Mouse (Mus musculus) testis, adult 2 months (tissue): ENCODE data around the gene Lif. TPM values are rescaled to one million over a fixed set of nuclear protein-coding genes. Genes with fewer than 3 reads are reported as not detected.
A peak's percentile ranks its signal among the peaks of the same experiment; 100 is the strongest.

Source experiments
- H3K27ac ChIP-seq: fragments of 200-500 bp; 2 replicates; pipeline ENCODE4 v1.5.1; 2012; ENCODE audit warnings: low read depth, low read length; ENCODE audit not compliant: control insufficient read depth, insufficient read depth
- H3K27me3 ChIP-seq: fragments of 200-500 bp; 2 replicates; pipeline ENCODE4 v1.6.1; 2012; ENCODE audit warnings: mild to moderate bottlenecking, low read length, moderate library complexity; ENCODE audit not compliant: control insufficient read depth, insufficient read depth
- H3K36me3 ChIP-seq: fragments of 200-500 bp; 2 replicates; pipeline ENCODE4 v1.6.1; 2012; ENCODE audit warnings: mild to moderate bottlenecking, low read length; ENCODE audit not compliant: control insufficient read depth, insufficient read depth
- H3K4me1 ChIP-seq: fragments of 200-500 bp; 2 replicates; pipeline ENCODE4 v1.6.1; 2012; ENCODE audit warnings: low read length; ENCODE audit not compliant: control insufficient read depth, insufficient read depth
- H3K4me3 ChIP-seq: fragments of 200-500 bp; 2 replicates; pipeline ENCODE4 v1.5.1; 2012; ENCODE audit warnings: low read depth, mild to moderate bottlenecking, low read length, moderate library complexity, mixed read lengths; ENCODE audit not compliant: control insufficient read depth
- CTCF ChIP-seq: fragments of 200-500 bp; IDR thresholded peaks from 2 replicates; pipeline ENCODE4 v1.5.1; 2012; ENCODE audit warnings: low read depth, mild to moderate bottlenecking, inconsistent platforms, low read length, moderate library complexity; ENCODE audit not compliant: control insufficient read depth, insufficient read depth, insufficient replicate concordance
- POLR2A ChIP-seq: fragments of 200-500 bp; IDR thresholded peaks from 2 replicates; pipeline ENCODE4 v1.6.1; 2012; ENCODE audit warnings: low read depth, mild to moderate bottlenecking, inconsistent platforms, low read length, moderate library complexity; ENCODE audit not compliant: control insufficient read depth
- polyA plus RNA-seq: library from polyadenylated mRNA; depleted of rRNA; stranded (reverse); fragments of >200 nt; gene quantifications from 2 replicates; pipeline ENCODE4 v1.2.3, GENCODE M21; 2012

Lif gene
- polyA plus RNA-seq, 1 experiment, result 0.21 TPM

DNA sequence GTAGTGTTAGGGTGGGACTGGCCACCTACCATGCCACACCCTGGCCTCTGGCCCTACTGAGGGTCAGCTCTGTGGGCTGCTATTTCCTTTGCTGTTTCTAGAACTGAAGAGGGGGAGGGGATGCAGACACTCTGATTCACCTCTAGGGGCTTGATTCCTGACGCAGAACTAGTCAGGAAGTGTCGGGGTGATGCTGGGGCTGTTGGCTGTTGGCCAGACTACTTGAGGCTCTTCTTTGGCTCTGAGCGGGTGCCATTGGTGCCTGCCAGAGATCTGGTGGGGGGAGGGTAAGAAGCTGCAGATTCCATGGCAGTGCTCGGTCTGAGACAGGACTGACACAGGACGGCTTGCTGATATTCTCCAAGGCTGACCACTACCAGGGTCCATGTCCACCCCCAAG, 4.6 kb downstream of the Lif start:
- TF ChIP-seq POLR2A (no peak), CTCF (no peak)
- H3K36me3 ChIP-seq, result no peaks in the 10 kb centered on the region
- no peak overlapping the region for H3K27ac ChIP-seq
- H3K4me1 ChIP-seq, result peaks cover 8% of the 10 kb centered on the region; the same call in 1 of the 2 replicates
- H3K27me3 ChIP-seq, result no peaks in the 10 kb centered on the region; the same call in 1 of the 2 replicates
- no peak overlapping the region for H3K4me3 ChIP-seq

- peaks cover 8% of the 10 kb centered on the region; the same call in 1 of the 2 replicates for H3K4me1 ChIP-seq
- TF ChIP-seq POLR2A (no peak), CTCF (no peak)
- H3K27me3 ChIP-seq, result no peaks in the 10 kb centered on the region; the same call in 1 of the 2 replicates
- H3K27ac ChIP-seq, result no peak overlapping the region
- no peak overlapping the region for H3K4me3 ChIP-seq
- no peaks in the 10 kb centered on the region for H3K36me3 ChIP-seq
Observed at GRCm38 (mm10) chr11:4262847-4263246, 5.5 kb downstream of the Lif start.

DNA sequence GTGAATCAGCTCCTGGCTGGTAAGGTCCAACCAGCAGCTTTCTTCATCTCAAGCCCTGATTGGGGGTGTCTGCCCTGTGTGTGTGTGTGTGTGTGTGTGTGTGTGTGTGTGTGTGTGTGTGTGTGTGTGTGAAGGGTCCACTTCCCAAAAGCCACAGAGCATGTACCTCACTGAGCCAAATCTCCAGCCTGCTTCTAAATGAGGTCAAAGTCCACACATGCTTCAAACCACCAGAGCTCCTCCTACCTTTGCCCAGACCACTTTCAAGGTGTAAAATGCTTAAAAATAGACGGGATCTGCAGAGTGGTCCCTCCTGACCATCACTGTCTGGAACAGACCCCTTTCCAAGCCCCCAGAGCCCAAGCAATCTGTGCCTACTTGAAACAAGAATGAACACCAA, 5.9 kb downstream of the Lif start:
- TF ChIP-seq POLR2A, result no peak
- no peak overlapping the region for H3K4me3 ChIP-seq
- no peaks in the 10 kb centered on the region; the same call in 1 of the 2 replicates for H3K27me3 ChIP-seq
- peaks cover 8% of the 10 kb centered on the region; the same call in 1 of the 2 replicates for H3K4me1 ChIP-seq
- no peaks in the 10 kb centered on the region for H3K36me3 ChIP-seq
- no peak overlapping the region for H3K27ac ChIP-seq

DNA sequence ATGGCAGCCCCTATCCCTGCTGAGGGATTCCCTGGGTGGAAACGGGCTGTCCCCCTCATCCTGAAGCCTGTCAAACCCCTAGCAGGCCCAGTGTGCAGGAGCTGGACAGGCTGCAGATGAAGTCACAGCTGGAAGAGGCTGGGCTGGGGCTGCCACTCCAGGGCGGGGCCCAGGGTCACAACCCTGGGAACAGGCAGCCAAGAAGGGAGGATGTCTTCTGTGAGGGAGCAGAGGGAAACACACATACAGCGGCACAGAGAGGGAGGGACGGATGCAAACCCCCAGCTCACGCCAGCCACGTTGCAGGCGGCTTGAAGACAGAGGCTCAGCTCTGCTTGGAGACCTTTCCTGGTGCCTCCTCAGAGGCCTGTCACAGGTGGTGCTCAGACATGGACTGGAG, 6.7 kb downstream of the Lif start:
- TF ChIP-seq CTCF, result no peak
- no peak for TF ChIP-seq POLR2A
- Histone ChIP-seq H3K4me3 (no peak overlapping the region), H3K27me3 (no peaks in the 10 kb centered on the region; the same call in 1 of the 2 replicates), H3K4me1 (peaks cover 8% of the 10 kb centered on the region; the same call in 1 of the 2 replicates), H3K36me3 (no peaks in the 10 kb centered on the region), H3K27ac (no peak overlapping the region)

DNA sequence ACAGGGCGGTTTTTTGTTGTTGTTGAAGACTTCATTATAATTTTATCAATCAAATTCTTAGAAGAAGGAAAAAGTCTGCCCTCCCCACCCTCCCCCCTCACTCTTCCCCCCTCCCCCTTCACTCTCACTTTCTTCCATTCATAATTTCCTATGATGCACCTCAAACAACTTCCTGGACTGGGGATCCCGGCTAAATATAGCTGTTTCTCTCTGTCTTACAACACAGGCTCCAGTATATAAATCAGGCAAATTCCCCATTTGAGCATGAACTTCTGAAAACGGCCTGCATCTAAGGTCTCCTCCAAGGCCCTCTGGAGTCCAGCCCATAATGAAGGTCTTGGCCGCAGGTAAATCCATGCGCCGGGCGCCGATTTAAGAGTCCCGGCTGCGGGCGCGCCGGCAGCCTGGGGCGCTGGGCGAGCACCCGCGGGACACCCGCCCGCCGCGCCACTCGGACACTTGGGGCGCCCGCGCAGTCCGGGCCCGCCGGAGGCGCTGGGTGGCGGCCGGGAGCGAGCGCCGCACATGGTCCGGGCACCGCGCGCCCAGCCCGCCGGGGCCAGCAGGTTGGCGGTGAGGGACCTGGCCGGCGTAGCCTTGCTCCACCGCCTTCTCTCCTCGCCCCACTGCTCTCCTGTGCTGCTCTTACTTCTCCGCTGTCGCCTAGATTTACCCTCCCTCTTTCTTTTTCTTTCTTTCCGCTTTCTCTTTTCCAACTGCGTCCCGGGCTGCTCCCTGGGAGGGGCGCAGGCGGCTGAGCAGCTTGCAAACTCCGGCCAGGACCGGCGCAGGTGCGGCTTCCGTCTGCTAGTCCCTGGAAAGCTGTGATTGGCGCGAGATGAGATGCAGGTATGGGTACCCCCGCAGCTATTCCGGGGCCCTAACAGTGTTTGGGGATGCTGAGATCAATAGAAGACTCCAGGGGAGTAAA, 9.2 kb downstream of the Lif start:
- Histone ChIP-seq H3K27ac (no peak overlapping the region), H3K4me1 (peaks cover 16% of the 10 kb centered on the region), H3K36me3 (no peaks in the 10 kb centered on the region), H3K27me3 (no peaks in the 10 kb centered on the region; the same call in 1 of the 2 replicates), H3K4me3 (peak overlapping the region; percentile 74)
- no peak for TF ChIP-seq POLR2A
- no peak for TF ChIP-seq CTCF

GRCm38 (mm10) chr11:4267202-4267578, 9.8 kb downstream of the Lif start:
- Histone ChIP-seq H3K4me1 (peaks cover 18% of the 10 kb centered on the region), H3K27ac (no peak overlapping the region), H3K27me3 (no peaks in the 10 kb centered on the region; the same call in 1 of the 2 replicates), H3K36me3 (no peaks in the 10 kb centered on the region), H3K4me3 (no peak overlapping the region)
- TF ChIP-seq POLR2A, result no peak
- no peak for TF ChIP-seq CTCF

DNA sequence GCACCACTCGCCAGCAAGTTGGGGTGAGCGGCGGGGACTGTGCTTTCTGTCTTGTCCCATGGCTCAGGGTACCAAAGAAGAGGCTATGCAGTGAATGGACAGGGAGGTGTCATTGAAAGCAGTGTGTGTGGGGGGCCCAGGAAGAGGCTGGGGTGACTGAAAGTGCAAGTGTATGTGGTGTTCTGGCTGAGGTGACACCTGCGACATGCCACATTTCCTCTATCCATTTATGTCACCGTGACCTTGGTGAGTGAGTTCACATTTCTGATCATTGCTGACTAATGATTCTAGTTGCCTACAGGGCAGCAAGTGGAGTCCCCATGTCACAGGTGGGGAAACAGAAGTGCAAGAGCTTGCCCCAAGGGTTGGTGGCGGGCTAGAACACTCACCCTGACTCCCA, 11.1 kb downstream of the Lif start:
- no peak for TF ChIP-seq CTCF
- Histone ChIP-seq H3K4me3 (no peak overlapping the region), H3K27ac (no peak overlapping the region), H3K27me3 (no peaks in the 10 kb centered on the region; the same call in 1 of the 2 replicates), H3K36me3 (no peaks in the 10 kb centered on the region), H3K4me1 (peaks cover 18% of the 10 kb centered on the region)
